Mouse (Mus musculus): Measurements from ENCODE around the gene Akap8l. TPM values are rescaled to one million over a fixed set of nuclear protein-coding genes. Genes with fewer than 3 reads are reported as not detected.

The Akap8l gene
- 148 TPM for polyA plus RNA-seq (2015; fragmentation: Illumina TruSeq; extraction: RNeasy Lipid Tissue Mini Kit (QIAGEN cat#74804); ENCODE audit: insufficient read depth, low replicate concordance)

DNA sequence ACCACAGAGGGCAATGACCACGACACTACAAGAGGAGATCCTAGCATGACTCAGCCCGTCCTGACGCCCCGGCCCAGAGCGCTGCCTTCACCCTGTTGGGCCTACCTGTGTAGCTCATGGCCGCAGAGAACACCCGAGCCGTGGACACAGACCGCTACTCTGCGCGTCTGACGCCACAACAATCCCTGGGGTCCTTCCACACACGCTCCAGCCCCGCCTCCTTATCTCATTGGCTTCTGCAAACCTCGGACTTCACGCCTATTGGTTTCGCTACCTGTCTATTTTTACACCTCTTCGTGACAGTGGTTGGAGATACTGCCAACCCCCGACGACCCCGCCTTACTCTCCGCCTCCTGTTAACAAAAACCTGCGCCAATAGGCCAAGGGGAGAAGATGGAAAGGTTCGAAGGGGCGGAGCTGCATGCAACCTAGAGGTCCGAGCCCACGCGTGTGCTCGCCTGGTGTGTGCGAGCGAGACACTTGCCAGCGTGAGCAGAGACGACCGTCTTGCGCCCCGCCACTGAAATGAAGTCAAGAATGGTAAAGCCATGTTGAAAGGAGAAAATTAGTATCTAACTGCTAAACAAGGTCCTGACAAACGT, at the start of gene Akap8l:
Gene Akap8l, minus strand, starts transcription at position 226 of the 602 bp plus-strand sequence.

DNA sequence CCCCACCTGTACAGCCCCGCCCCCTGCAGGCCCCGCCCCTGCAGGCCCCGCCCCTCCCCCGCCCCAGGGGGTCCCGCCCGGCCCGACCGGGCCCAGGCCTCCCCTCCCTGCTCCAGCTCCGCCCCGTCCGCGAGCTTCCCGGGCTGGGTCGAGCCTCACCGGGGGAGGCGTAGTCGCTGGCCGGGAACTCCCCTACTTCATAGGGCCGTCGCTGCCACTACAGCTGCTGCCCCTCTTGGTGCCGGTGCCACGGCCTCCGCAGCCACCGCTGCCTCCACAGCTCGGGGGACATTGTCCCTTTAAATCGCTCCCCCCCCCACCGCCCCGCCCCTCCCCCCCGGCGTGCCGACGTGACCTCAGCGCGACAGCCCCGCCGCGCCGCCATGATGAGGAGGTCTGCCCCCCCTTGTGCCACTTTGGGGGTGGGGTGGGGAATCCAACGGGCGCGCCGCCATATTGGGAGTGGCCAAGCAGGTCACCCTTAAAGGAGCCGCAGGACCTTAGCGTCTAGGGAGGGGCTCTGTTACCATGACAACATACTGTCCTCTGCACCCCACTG, 38.8 kb upstream of the Akap8l start, which contains the start of gene Wiz:
Gene Wiz, minus strand, starts transcription at position 339 of the 559 bp plus-strand sequence.

DNA sequence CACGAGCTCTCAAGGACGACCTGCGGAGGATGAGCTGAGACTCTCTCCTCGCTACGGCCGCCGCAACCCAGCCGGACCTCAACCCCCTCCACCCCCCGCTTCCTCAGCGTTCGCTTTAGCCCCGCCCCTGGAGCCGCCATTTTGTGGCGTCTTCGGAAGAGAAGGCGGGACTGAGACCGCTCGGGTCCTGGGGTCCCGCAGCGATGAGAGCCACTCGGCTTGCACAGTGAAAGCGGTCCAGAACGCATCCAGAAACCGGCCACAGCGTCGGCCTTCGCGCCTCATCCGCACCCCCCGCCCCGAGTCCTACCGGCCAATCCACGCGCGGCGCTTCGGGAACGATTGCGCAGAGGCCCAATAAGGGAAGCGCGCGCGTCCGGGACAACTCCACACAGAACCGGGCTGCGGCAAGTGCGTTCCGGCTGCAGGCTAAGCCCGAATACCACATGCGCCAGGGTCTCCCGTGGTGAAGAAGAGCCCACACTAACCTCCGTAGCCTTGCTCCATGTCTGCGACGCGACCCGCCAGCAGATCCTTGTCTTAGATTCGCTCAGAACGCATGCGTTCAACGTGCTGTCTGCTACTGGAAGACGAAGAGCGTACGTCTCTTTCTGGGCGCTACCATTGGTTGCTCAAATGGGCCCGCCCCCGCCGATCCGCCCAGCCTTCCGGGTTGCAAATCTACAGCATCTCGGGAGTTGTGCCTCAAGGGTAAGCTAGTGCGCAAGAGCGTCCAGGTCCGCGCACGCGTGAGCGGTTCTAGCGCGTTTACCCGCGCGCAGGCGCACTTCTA, 29.6 kb downstream of the Akap8l start, which contains the start of gene Akap8:
Gene Akap8, minus strand, starts transcription at position 642 of the 793 bp plus-strand sequence.

DNA sequence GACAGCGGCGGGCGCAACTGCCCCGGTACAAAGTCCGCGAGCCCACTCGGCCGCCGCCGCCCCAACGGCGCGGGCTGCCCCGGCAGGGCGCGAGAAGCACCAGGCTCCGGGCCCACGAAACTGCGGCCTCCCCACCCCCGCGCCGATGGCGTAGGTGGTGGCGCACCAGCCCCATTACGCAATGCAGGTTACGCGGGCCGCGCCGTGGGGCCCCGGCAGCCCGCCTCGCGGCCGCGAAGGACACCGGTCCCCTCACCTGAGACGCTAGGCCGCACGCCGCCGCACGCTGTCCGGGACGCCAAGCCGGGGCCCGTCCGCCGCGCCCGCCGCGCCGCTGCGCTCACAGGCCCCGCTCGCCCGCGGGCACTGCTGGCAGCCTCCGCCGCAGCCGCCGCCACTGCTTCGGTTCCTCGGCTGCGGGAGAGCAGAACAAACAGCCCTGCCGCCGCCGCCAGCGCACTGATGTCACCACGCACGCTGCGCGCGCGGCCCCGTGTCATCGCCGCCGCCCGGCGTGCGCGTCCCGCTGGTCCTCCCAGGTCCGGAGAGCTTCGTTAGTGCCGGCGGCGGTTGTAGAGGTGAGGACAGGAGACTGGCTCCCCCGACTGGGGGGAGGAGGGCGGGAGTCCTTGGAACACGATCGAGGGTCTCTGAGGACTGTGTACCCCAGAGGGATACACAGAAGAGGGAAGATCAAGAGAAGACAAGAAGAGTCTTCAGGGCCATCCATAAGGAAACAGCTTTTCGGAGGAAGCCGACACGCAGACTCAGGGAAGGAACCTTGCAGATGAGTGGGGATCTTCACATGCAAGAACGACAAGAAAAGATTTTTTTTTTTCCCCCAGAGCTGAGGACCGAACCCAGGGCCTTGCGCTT, 65.9 kb downstream of the Akap8l start, which contains the start of gene Brd4:
Gene Brd4, minus strand, starts transcription at position 461 of the 876 bp plus-strand sequence.

Other genes with a start within 250 kb of the Akap8l start
- 2.9 TPM for gene Notch3, start 183.8 kb downstream of the Akap8l start, polyA plus RNA-seq (2015; fragmentation: Illumina TruSeq; extraction: RNeasy Lipid Tissue Mini Kit (QIAGEN cat#74804); ENCODE audit: insufficient read depth, low replicate concordance)
- gene Ephx3, start 161.1 kb downstream of the Akap8l start, polyA plus RNA-seq (2015; fragmentation: Illumina TruSeq; extraction: RNeasy Lipid Tissue Mini Kit (QIAGEN cat#74804); ENCODE audit: insufficient read depth, low replicate concordance), result 0.98 TPM
- 61.0 TPM for gene Brd4, start 65.9 kb downstream of the Akap8l start, polyA plus RNA-seq (2015; fragmentation: Illumina TruSeq; extraction: RNeasy Lipid Tissue Mini Kit (QIAGEN cat#74804); ENCODE audit: insufficient read depth, low replicate concordance)
- gene Akap8, start 29.4 kb downstream of the Akap8l start, polyA plus RNA-seq (2015; fragmentation: Illumina TruSeq; extraction: RNeasy Lipid Tissue Mini Kit (QIAGEN cat#74804); ENCODE audit: insufficient read depth, low replicate concordance), result 272 TPM
- gene Wiz, start 38.8 kb upstream of the Akap8l start, polyA plus RNA-seq (2015; fragmentation: Illumina TruSeq; extraction: RNeasy Lipid Tissue Mini Kit (QIAGEN cat#74804); ENCODE audit: insufficient read depth, low replicate concordance), result 11.0 TPM
- gene Rasal3, start 53.0 kb upstream of the Akap8l start, polyA plus RNA-seq (2015; fragmentation: Illumina TruSeq; extraction: RNeasy Lipid Tissue Mini Kit (QIAGEN cat#74804); ENCODE audit: insufficient read depth, low replicate concordance), result 232 TPM
- gene Pglyrp2, start 73.6 kb upstream of the Akap8l start, polyA plus RNA-seq (2015; fragmentation: Illumina TruSeq; extraction: RNeasy Lipid Tissue Mini Kit (QIAGEN cat#74804); ENCODE audit: insufficient read depth, low replicate concordance), result 30.3 TPM
- 0.29 TPM for gene Cyp4f39, start 102.1 kb upstream of the Akap8l start, polyA plus RNA-seq (2015; fragmentation: Illumina TruSeq; extraction: RNeasy Lipid Tissue Mini Kit (QIAGEN cat#74804); ENCODE audit: insufficient read depth, low replicate concordance)
- 1.5 TPM for gene Cyp4f17, start 155.4 kb upstream of the Akap8l start, polyA plus RNA-seq (2015; fragmentation: Illumina TruSeq; extraction: RNeasy Lipid Tissue Mini Kit (QIAGEN cat#74804); ENCODE audit: insufficient read depth, low replicate concordance)
- 57.9 TPM for gene Cyp4f16, start 186.0 kb upstream of the Akap8l start, polyA plus RNA-seq (2015; fragmentation: Illumina TruSeq; extraction: RNeasy Lipid Tissue Mini Kit (QIAGEN cat#74804); ENCODE audit: insufficient read depth, low replicate concordance)

All from spleen, adult 10 weeks (tissue).